Mouse (Mus musculus) MEL (cell line): ENCODE measurements at regions not wholly inside any gene's neighbourhood (a gene's known extent, or its start where the extent isn't known, plus 50 kb on each side); places are given as distances from the start of the nearest gene placed in this dataset.

Source experiments
- DNase-seq: peaks from one replicate; pipeline ENCODE4 v3.0.0; 2011; ENCODE audit warnings: low read depth, low spot score
- H3K27ac ChIP-seq: 2 replicates; pipeline ENCODE4 v1.5.1; 2012; ENCODE audit warnings: low read depth, mild to moderate bottlenecking, control low read depth, low read length, moderate library complexity; ENCODE audit not compliant: control insufficient read depth
- H3K27me3 ChIP-seq, 2 experiments: fragments of 150-350 bp in 1 of 2; sonication (generic) in 1 of 2; 2 replicates each; pipeline ENCODE4 v1.6.1; 2012; ENCODE audit warnings: low read length in 2 of 2, mild to moderate bottlenecking in 2 of 2, improper control_type of control experiment in 1 of 2, moderate library complexity in 1 of 2; ENCODE audit not compliant: insufficient read depth in 2 of 2, control insufficient read depth in 1 of 2
- H3K36me3 ChIP-seq, 2 experiments: 2 replicates each; pipeline ENCODE4 v1.6.1; 2012 to 2014; ENCODE audit warnings: low read length in 2 of 2, improper control_type of control experiment in 1 of 2, inconsistent platforms in 1 of 2, mild to moderate bottlenecking in 1 of 2; ENCODE audit not compliant: insufficient read depth in 2 of 2, control insufficient read depth in 1 of 2
- H3K4me1 ChIP-seq, 2 experiments: fragments of 150-350 bp in 1 of 2; sonication (generic) in 1 of 2; 2 replicates each; pipeline ENCODE4 v1.6.1; 2012; ENCODE audit warnings: low read length in 2 of 2, improper control_type of control experiment in 1 of 2, mild to moderate bottlenecking in 1 of 2; ENCODE audit not compliant: insufficient read depth in 2 of 2, control insufficient read depth in 1 of 2
- H3K4me3 ChIP-seq, 2 experiments: fragments of 150-350 bp in 1 of 2; sonication (generic) in 1 of 2; 2 replicates each; pipeline ENCODE4 v1.5.1; 2012; ENCODE audit warnings: low read depth in 2 of 2, low read length in 2 of 2, mild to moderate bottlenecking in 2 of 2, moderate library complexity in 2 of 2, control low read depth in 1 of 2, improper control_type of control experiment in 1 of 2; ENCODE audit not compliant: control insufficient read depth in 1 of 2, insufficient read depth in 1 of 2
- H3K79me2 ChIP-seq: 2 replicates; pipeline ENCODE4 v1.6.1; 2012; ENCODE audit warnings: mild to moderate bottlenecking, low read length, moderate library complexity; ENCODE audit not compliant: control insufficient read depth, poor library complexity, insufficient read depth
- H3K9ac ChIP-seq: 2 replicates; pipeline ENCODE4 v1.6.1; 2012; ENCODE audit warnings: low read depth, mild to moderate bottlenecking, control low read depth, low read length, moderate library complexity; ENCODE audit not compliant: control insufficient read depth, poor library complexity, severe bottlenecking
- H3K9me3 ChIP-seq: fragments of 150-350 bp; sonication (generic); replicated peaks from 2 replicates; pipeline ENCODE4 v1.6.1; 2012; ENCODE audit warnings: mild to moderate bottlenecking, low read length, improper control_type of control experiment, moderate library complexity; ENCODE audit not compliant: insufficient read depth
- E2F4 ChIP-seq: IDR thresholded peaks from 2 replicates; pipeline ENCODE4 v1.6.1; 2011; ENCODE audit warnings: low read depth, low read length, improper control_type of control experiment, borderline replicate concordance
- EP300 ChIP-seq, 2 experiments: IDR thresholded peaks; 2 replicates each; pipeline ENCODE4 v1.6.1; 2011; ENCODE audit warnings: improper control_type of control experiment in 2 of 2, low read length in 2 of 2, low read depth in 1 of 2, mild to moderate bottlenecking in 1 of 2
- ETS1 ChIP-seq: IDR thresholded peaks from 2 replicates; pipeline ENCODE4 v1.6.1; 2012; ENCODE audit warnings: low read depth, mild to moderate bottlenecking, inconsistent platforms, low read length, improper control_type of control experiment, moderate library complexity
- JUND ChIP-seq: IDR thresholded peaks from 2 replicates; pipeline ENCODE4 v1.6.1; 2011; ENCODE audit warnings: low read depth, mild to moderate bottlenecking, improper control_type of control experiment, low read length
- KAT2A ChIP-seq: conservative IDR thresholded peaks from 2 replicates; pipeline ENCODE4 v1.6.1; 2012; ENCODE audit warnings: low read depth, low read length, improper control_type of control experiment, inconsistent platforms
- MAFK ChIP-seq: IDR thresholded peaks from 2 replicates; pipeline ENCODE4 v1.6.1; 2011; ENCODE audit warnings: low read depth, mild to moderate bottlenecking, low read length, improper control_type of control experiment, borderline replicate concordance
- MAX ChIP-seq: IDR thresholded peaks from 2 replicates; pipeline ENCODE4 v1.6.1; 2011; ENCODE audit warnings: low read length, improper control_type of control experiment
- MAZ ChIP-seq: IDR thresholded peaks from 2 replicates; pipeline ENCODE4 v1.6.1; 2012; ENCODE audit warnings: low read depth, mild to moderate bottlenecking, inconsistent platforms, low read length, improper control_type of control experiment
- MEF2A ChIP-seq: IDR thresholded peaks from 2 replicates; pipeline ENCODE4 v1.6.1; 2014; ENCODE audit warnings: low read depth, mild to moderate bottlenecking, inconsistent platforms, low read length, improper control_type of control experiment; ENCODE audit not compliant: poor library complexity, insufficient replicate concordance, severe bottlenecking; ENCODE audit errors: extremely low read depth
- MXI1 ChIP-seq: IDR thresholded peaks from 2 replicates; pipeline ENCODE4 v1.6.1; 2011; ENCODE audit warnings: mild to moderate bottlenecking, low read depth, low read length, improper control_type of control experiment
- MYB ChIP-seq: IDR thresholded peaks from 2 replicates; pipeline ENCODE4 v1.6.1; 2011; ENCODE audit warnings: mild to moderate bottlenecking, low read depth, low read length, improper control_type of control experiment
- NELFE ChIP-seq: IDR thresholded peaks from 2 replicates; pipeline ENCODE4 v1.6.1; 2011; ENCODE audit warnings: low read depth, low read length, improper control_type of control experiment
- NRF1 ChIP-seq: IDR thresholded peaks from 2 replicates; pipeline ENCODE4 v1.6.1; 2014; ENCODE audit warnings: low read depth, mild to moderate bottlenecking, inconsistent platforms, low read length, improper control_type of control experiment, moderate library complexity; ENCODE audit not compliant: poor library complexity, insufficient read depth, severe bottlenecking
- POLR2A ChIP-seq, 2 experiments: IDR thresholded peaks; 2 replicates each; pipeline ENCODE4 v1.6.1; 2011 to 2012; ENCODE audit warnings: low read length in 2 of 2, mild to moderate bottlenecking in 2 of 2, control low read depth in 1 of 2, improper control_type of control experiment in 1 of 2, low read depth in 1 of 2, moderate library complexity in 1 of 2; ENCODE audit not compliant: control insufficient read depth in 1 of 2, insufficient read depth in 1 of 2, poor library complexity in 1 of 2
- POLR2AphosphoS2 ChIP-seq: IDR thresholded peaks from 2 replicates; pipeline ENCODE4 v1.6.1; 2011; ENCODE audit warnings: low read length, improper control_type of control experiment
- RAD21 ChIP-seq: IDR thresholded peaks from 2 replicates; pipeline ENCODE4 v1.6.1; 2011; ENCODE audit warnings: mild to moderate bottlenecking, low read depth, low read length, improper control_type of control experiment
- RCOR1 ChIP-seq: IDR thresholded peaks from 2 replicates; pipeline ENCODE4 v1.6.1; 2012; ENCODE audit warnings: low read depth, mild to moderate bottlenecking, inconsistent platforms, low read length, improper control_type of control experiment
- SIN3A ChIP-seq: IDR thresholded peaks from 2 replicates; pipeline ENCODE4 v1.6.1; 2012; ENCODE audit warnings: low read length, improper control_type of control experiment, inconsistent platforms
- SMC3 ChIP-seq: IDR thresholded peaks from 2 replicates; pipeline ENCODE4 v1.6.1; 2011; ENCODE audit warnings: low read depth, low read length, improper control_type of control experiment
- TAL1 ChIP-seq: IDR thresholded peaks from 2 replicates; pipeline ENCODE4 v1.6.1; 2012; ENCODE audit warnings: mild to moderate bottlenecking, inconsistent platforms, low read length, moderate library complexity, mixed read lengths
- TCF12 ChIP-seq: IDR thresholded peaks from 2 replicates; pipeline ENCODE4 v1.6.1; 2014; ENCODE audit warnings: low read depth, mild to moderate bottlenecking, inconsistent platforms, low read length, improper control_type of control experiment, moderate library complexity
- UBTF ChIP-seq: IDR thresholded peaks from 2 replicates; pipeline ENCODE4 v1.6.1; 2012; ENCODE audit warnings: low read depth, mild to moderate bottlenecking, inconsistent platforms, low read length, improper control_type of control experiment, moderate library complexity, borderline replicate concordance; ENCODE audit not compliant: insufficient read depth
- USF1 ChIP-seq: IDR thresholded peaks from 2 replicates; pipeline ENCODE4 v1.6.1; 2014; ENCODE audit warnings: low read depth, mild to moderate bottlenecking, inconsistent platforms, low read length, improper control_type of control experiment, moderate library complexity
- ZC3H11A ChIP-seq: IDR thresholded peaks from 2 replicates; pipeline ENCODE4 v1.6.1; 2012; ENCODE audit warnings: low read depth, mild to moderate bottlenecking, inconsistent platforms, low read length, improper control_type of control experiment
- ZKSCAN1 ChIP-seq: IDR thresholded peaks from 2 replicates; pipeline ENCODE4 v1.6.1; 2012; ENCODE audit warnings: low read depth, mild to moderate bottlenecking, inconsistent platforms, low read length, improper control_type of control experiment, moderate library complexity
- ZMIZ1 ChIP-seq: IDR thresholded peaks from 2 replicates; pipeline ENCODE4 v1.6.1; 2012; ENCODE audit warnings: low read depth, mild to moderate bottlenecking, inconsistent platforms, low read length, improper control_type of control experiment, moderate library complexity
- ZNF384 ChIP-seq: IDR thresholded peaks from 2 replicates; pipeline ENCODE4 v1.6.1; 2012; ENCODE audit warnings: low read depth, mild to moderate bottlenecking, inconsistent platforms, low read length, improper control_type of control experiment

DNA sequence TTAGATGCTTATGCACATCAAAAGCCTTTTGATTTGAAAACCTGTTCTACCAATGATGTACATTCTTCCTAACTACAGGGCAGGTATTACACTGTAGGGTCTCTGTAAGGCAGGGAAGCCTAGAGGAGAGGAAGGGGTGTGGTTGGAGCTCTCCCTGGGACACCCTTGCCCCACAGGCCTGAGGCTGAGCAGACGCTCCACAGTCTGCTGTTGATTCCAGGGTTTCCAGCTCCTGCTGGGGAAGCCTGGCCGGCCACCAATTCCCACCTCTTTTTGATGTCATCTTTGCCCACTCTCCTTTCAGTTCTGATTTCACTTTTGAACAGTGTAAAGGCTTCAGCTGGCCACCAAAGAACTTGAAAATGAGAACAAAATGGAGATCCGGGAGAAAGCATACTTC is 223.0 kb upstream of the Spred2 start:
- no peak overlapping the region for H3K27ac ChIP-seq
- no peak for DNase-seq
- peaks cover 0 to 2% of the 10 kb centered on the region in 2 experiments; a peak in 2 of 4 replicates for H3K27me3 ChIP-seq
- TF ChIP-seq MXI1 (no peak), NRF1 (no peak), TAL1 (no peak), ZC3H11A (no peak), MAZ (no peak)
- no peaks in the 10 kb centered on the region for H3K36me3 ChIP-seq
- no peak overlapping the region for H3K9ac ChIP-seq
- H3K4me3 ChIP-seq, result no peak overlapping the region
- H3K79me2 ChIP-seq, result no peaks in the 10 kb centered on the region
- no peaks in the 10 kb centered on the region for H3K9me3 ChIP-seq
- no peaks in the 10 kb centered on the region for H3K4me1 ChIP-seq

DNA sequence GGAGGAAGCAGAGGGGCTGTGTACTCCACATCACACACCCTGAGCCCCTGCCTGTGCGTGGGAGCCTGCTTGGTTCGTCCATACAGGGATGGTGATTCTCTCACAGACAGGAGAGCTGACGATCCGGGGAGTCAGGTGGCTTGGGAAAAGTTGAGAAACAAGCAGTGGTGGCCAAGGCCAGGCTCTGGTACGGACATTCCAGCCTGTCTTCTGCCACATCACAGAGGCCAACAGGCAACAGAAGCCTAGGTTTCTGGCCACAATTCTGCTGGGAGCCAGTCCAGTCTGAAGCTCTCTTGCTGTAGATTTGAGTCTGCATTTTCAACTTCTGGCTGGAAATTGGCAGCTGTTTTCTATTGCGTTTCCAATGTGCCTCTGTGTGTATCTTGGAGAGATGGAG is 215.4 kb upstream of the Spred2 start:
- Histone ChIP-seq H3K79me2 (no peaks in the 10 kb centered on the region), H3K9ac (no peak overlapping the region), H3K27ac (no peak overlapping the region)
- TF ChIP-seq ZKSCAN1 (no peak), MYB (no peak), POLR2AphosphoS2 (no peak), SMC3 (no peak), KAT2A (no peak), ZC3H11A (no peak), E2F4 (no peak), USF1 (no peak), JUND (no peak), ZMIZ1 (no peak)
- TF ChIP-seq, all 39 proteins: peak for 0
- Histone ChIP-seq H3K4me1 (no peaks in the 10 kb centered on the region), H3K4me3 (no peak overlapping the region), H3K27me3 (no peaks in the 10 kb centered on the region; a peak in 2 of 4 replicates), H3K9me3 (no peaks in the 10 kb centered on the region), H3K36me3 (no peaks in the 10 kb centered on the region)
- no peak for DNase-seq

DNA sequence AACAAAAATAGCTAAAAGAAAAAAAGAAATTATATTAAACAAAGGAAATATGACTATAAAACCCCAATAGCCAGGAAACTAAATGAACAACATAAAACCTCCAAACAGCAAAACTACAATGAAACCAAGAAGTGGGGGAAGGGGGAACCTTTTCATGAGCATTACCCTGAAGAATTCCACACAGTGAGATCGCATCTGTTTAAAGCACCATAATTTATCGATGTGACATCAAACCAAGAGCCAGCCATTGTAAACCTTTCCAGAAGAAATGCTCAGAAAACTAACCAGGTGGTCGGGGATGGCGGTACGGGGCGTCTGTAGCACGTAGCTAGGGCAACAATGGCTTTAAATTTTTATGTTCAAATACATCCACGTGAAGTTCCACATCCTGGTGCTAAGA is 214.8 kb upstream of the Spred2 start:
- H3K27me3 ChIP-seq, result no peaks in the 10 kb centered on the region; a peak in 2 of 4 replicates
- H3K27ac ChIP-seq, result no peak overlapping the region
- DNase-seq, result no peak
- H3K4me3 ChIP-seq, result no peak overlapping the region
- H3K79me2 ChIP-seq, result no peaks in the 10 kb centered on the region
- H3K36me3 ChIP-seq, result no peaks in the 10 kb centered on the region
- H3K4me1 ChIP-seq, result no peaks in the 10 kb centered on the region
- no peak overlapping the region for H3K9ac ChIP-seq
- H3K9me3 ChIP-seq, result no peaks in the 10 kb centered on the region
- no peak for TF ChIP-seq USF1
- no peak for TF ChIP-seq MAFK
- no peak for TF ChIP-seq POLR2A (IDR thresholded peaks at IDR 0.05; ENCODE audit: control insufficient read depth in 1 of 2, insufficient read depth in 1 of 2, low read depth in 1 of 2, low read length in 2 of 2, poor library complexity in 1 of 2)
- TF ChIP-seq ETS1, result no peak
- TF ChIP-seq NELFE, result no peak
- TF ChIP-seq E2F4, result no peak
- no peak for TF ChIP-seq RAD21
- TF ChIP-seq SIN3A, result no peak
- TF ChIP-seq RCOR1, result no peak
- no peak for TF ChIP-seq UBTF
- no peak for TF ChIP-seq POLR2AphosphoS2
- no peak for TF ChIP-seq EP300 (IDR thresholded peaks at IDR 0.05; ENCODE audit: low read depth in 1 of 2, low read length in 2 of 2)
- TF ChIP-seq TCF12, result no peak
- TF ChIP-seq ZKSCAN1, result no peak
- TF ChIP-seq MEF2A, result no peak
- no peak for TF ChIP-seq MAX
- no peak for TF ChIP-seq ZNF384
- TF ChIP-seq SMC3, result no peak
